Mouse (Mus musculus) C2C12 (cell line): ENCODE measurements around the gene Gm43191. TPM values are rescaled to one million over a fixed set of nuclear protein-coding genes. Genes with fewer than 3 reads are reported as not detected.

Source experiments
- H3K27me3 ChIP-seq: one replicate; pipeline ENCODE4 v1.6.1; 2011; ENCODE audit not compliant: control insufficient read depth, insufficient read depth, insufficient read length
- H3K36me3 ChIP-seq: one replicate; pipeline ENCODE4 v1.6.1; 2011; ENCODE audit not compliant: control insufficient read depth, insufficient read depth
- H3K4me3 ChIP-seq: one replicate; pipeline ENCODE4 v1.5.1; 2011; ENCODE audit warnings: mild to moderate bottlenecking, control low read depth; ENCODE audit not compliant: poor library complexity, insufficient read depth, severe bottlenecking
- H3K79me2 ChIP-seq: one replicate; pipeline ENCODE4 v1.6.1; 2011; ENCODE audit not compliant: control insufficient read depth, insufficient read depth
- H3K79me3 ChIP-seq: one replicate; pipeline ENCODE4 v1.6.1; 2011; ENCODE audit warnings: low read depth, control low read depth
- H3ac ChIP-seq: one replicate; pipeline ENCODE3; 2011; ENCODE audit warnings: low read depth; ENCODE audit not compliant: control insufficient read depth, insufficient read length
- CEBPB ChIP-seq: IDR thresholded peaks from one replicate; pipeline ENCODE4 v1.6.1; 2011; ENCODE audit warnings: low read depth, mild to moderate bottlenecking, control low read depth, moderate library complexity
- CTCF ChIP-seq: IDR thresholded peaks from one replicate; pipeline ENCODE4 v1.5.1; 2011; ENCODE audit not compliant: control insufficient read depth, insufficient read depth, insufficient read length
- FOSL1 ChIP-seq: IDR thresholded peaks from one replicate; pipeline ENCODE4 v1.8.0; 2011; ENCODE audit warnings: mild to moderate bottlenecking, low read length; ENCODE audit not compliant: poor library complexity, insufficient read depth, severe bottlenecking
- MAX ChIP-seq: IDR thresholded peaks from one replicate; pipeline ENCODE4 v1.6.1; 2011; ENCODE audit warnings: mild to moderate bottlenecking, control low read depth
- MYOD1 ChIP-seq: IDR thresholded peaks from one replicate; pipeline ENCODE4 v1.6.1; 2011; ENCODE audit warnings: low read depth; ENCODE audit not compliant: control insufficient read depth, insufficient read length
- MYOG ChIP-seq: IDR thresholded peaks from one replicate; pipeline ENCODE4 v1.6.1; 2011; ENCODE audit not compliant: control insufficient read depth, insufficient read length; ENCODE audit errors: extremely low read depth
- USF1 ChIP-seq: IDR thresholded peaks from one replicate; pipeline ENCODE4 v1.6.1; 2011; ENCODE audit warnings: low read depth, mild to moderate bottlenecking, control low read depth, moderate library complexity
- polyA plus RNA-seq: library from polyadenylated mRNA; unstranded; fragments of >200 nt; fragmentation: generic; extraction: Trizol; gene quantifications from one replicate; pipeline ENCODE4 v1.2.1, GENCODE M21; 2012; ENCODE audit warnings: missing spikeins

Gene Gm43191
- polyA plus RNA-seq, 1 experiment: not detected

DNA sequence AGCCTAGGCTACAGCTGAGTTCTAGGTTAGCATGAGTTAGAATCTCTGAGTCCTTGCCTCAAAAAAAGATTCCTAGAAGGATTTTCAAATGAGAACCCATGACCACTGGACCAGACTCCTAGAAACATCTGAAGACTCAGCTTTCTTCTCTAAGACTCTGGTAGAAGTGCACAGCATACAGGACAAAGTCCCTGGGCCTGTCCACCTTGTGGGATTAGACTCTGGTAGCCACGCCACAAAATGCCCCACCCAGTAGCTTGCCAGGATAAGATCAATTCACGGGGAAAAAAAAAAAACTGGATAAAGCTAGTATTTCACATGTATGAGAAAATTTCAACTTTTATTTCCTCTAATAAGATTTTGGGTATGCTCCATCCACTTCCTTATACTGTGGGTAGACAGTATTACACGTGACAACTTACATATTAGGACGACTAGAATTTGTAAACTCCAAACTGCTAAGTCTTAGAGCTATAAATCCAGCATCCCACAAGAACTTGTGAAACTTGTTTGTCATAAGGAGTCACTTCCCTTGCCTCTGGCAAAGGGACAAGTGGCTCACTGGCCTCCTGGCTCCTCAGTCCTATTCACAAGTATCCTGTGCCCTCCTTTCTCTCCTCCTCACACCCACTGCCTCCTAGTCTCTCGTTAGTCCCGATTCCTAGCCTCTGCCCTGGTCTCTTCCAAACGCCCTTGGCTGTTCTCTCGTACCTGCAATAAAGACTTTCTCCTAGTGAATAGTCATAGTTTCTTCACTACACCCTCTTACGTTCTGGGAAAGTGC, 43.2 kb downstream of the Gm43191 start:
- Histone ChIP-seq H3K36me3 (peaks cover 66% of the 10 kb centered on the region), H3K79me3 (peaks cover 2% of the 10 kb centered on the region), H3K79me2 (no peaks in the 10 kb centered on the region), H3K4me3 (no peak overlapping the region), H3K27me3 (no peaks in the 10 kb centered on the region), H3ac (no peak overlapping the region)
- TF ChIP-seq CTCF: no peak
- TF ChIP-seq CEBPB: no peak
- TF ChIP-seq MAX: no peak
- no peak for TF ChIP-seq MYOD1
- TF ChIP-seq USF1: no peak
- no peak for TF ChIP-seq FOSL1

DNA sequence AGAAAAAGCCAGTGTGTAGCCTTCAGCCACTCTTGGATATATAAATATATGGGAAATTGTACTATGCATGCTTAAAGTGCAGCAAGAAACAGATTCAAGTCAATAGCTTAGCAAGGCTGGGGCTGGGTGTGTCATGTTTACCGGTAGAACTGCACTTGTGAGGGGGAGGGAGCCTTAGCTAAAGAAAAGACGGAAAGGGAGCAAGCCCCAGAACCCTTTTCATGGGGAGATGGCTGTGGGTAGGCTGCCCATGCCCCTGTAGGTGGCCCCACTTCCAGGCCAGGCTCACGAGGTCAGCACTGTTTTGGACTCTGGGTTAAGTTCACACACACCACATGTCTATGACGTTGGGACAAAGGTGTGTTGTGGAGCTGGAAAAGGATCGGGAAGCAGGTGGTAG, 45.3 kb downstream of the Gm43191 start:
- Histone ChIP-seq H3K79me3 (no peaks in the 10 kb centered on the region), H3ac (no peak overlapping the region), H3K27me3 (no peaks in the 10 kb centered on the region), H3K4me3 (no peak overlapping the region), H3K79me2 (no peaks in the 10 kb centered on the region), H3K36me3 (peaks cover 64% of the 10 kb centered on the region)
- TF ChIP-seq MYOG (no peak), CTCF (no peak), FOSL1 (no peak), MYOD1 (no peak), CEBPB (no peak), MAX (no peak), USF1 (no peak)

DNA sequence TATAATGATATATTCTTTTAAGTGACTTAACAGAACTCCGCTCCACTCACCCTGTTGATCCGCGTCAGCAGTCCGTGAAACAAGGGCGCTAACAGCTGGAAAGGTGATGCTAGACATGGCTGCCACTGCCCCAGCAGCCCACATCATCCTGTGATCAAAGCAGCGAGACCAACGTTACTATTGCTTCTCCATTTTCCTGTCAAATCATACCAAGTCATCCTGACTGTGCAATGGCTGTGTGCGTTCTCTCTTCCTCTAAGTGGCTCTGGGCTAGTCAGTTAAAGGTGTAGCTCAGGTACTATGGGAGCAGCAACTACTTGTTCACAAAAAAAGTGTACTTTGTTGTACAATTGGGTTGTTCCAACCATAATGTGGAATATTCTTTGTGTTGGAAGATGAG, 46.2 kb downstream of the Gm43191 start:
- TF ChIP-seq MYOG: no peak
- no peak for TF ChIP-seq MYOD1
- TF ChIP-seq CTCF: no peak
- no peak for TF ChIP-seq FOSL1
- TF ChIP-seq MAX: no peak
- no peak for TF ChIP-seq CEBPB
- TF ChIP-seq USF1: no peak
- H3K79me2 ChIP-seq: no peaks in the 10 kb centered on the region
- no peak overlapping the region for H3ac ChIP-seq
- H3K4me3 ChIP-seq: no peak overlapping the region
- no peaks in the 10 kb centered on the region for H3K27me3 ChIP-seq
- H3K36me3 ChIP-seq: peaks cover 63% of the 10 kb centered on the region
- no peaks in the 10 kb centered on the region for H3K79me3 ChIP-seq

DNA sequence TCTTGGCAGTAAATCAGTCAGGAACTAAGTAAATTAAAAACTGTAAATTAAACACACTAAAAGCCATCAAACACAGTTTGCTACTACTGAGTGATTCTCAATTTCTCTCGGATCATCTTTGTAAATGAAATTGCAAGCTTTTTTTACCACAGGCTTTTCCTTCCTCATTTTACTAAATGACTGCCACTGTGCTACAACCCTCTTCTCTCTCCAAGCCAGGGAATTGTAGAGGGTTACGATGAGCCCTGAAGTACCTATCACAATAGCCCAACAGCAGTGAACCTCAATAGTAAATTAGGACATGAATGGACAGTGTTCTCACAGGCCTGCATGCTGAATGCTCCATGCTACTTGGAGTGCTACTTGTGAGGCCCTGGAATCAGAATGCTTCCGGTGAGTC, 47.0 kb downstream of the Gm43191 start:
- TF ChIP-seq CEBPB (no peak), MYOG (no peak), CTCF (no peak), USF1 (no peak), FOSL1 (no peak), MYOD1 (no peak), MAX (no peak)
- no peaks in the 10 kb centered on the region for H3K27me3 ChIP-seq
- H3ac ChIP-seq: no peak overlapping the region
- H3K36me3 ChIP-seq: peaks cover 57% of the 10 kb centered on the region
- H3K79me2 ChIP-seq: no peaks in the 10 kb centered on the region
- no peak overlapping the region for H3K4me3 ChIP-seq
- no peaks in the 10 kb centered on the region for H3K79me3 ChIP-seq

DNA sequence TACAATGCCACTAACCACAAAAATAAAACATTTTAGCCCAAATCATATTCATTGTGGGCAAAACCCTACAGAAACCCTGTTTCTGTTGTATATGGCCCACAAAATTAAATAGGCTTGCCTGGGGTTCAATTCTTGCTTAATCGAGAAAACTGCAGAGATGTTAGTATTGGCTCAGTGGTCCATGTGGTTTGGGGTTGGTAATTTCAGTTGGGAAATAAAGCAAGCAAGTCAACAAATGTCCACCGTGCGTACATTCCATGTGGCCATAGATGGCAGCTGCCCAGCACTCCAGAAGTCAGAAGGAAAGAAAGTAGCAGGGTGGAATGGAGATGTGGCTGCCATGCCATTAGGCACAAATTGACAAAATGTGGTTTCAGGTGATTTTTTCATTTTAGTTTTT, 48.1 kb downstream of the Gm43191 start:
- Histone ChIP-seq H3K27me3 (no peaks in the 10 kb centered on the region), H3K79me3 (no peaks in the 10 kb centered on the region), H3K79me2 (no peaks in the 10 kb centered on the region), H3K36me3 (peaks cover 61% of the 10 kb centered on the region), H3K4me3 (no peak overlapping the region), H3ac (no peak overlapping the region)
- TF ChIP-seq MAX (no peak), FOSL1 (no peak)

DNA sequence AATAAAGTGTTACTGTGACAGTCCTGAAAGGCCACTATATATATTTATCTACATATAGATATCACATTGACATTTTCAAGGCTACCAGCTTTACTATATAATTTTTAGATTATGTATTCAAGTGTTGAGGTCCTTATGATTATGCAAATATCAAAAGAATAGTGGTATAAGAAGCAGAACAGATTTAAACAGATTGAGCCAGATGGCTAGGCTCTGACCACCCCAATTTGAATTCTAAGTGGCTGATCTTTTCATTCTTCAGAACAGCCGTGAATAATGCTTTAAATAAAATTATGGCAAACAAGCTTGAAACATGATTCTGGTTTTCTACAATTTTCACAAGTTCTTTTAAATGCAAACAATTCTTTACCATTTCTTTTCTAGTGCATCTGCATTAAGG, 49.6 kb downstream of the Gm43191 start:
- peaks cover 61% of the 10 kb centered on the region for H3K36me3 ChIP-seq
- no peak overlapping the region for H3K4me3 ChIP-seq
- no peaks in the 10 kb centered on the region for H3K79me2 ChIP-seq
- H3ac ChIP-seq: no peak overlapping the region
- no peaks in the 10 kb centered on the region for H3K79me3 ChIP-seq
- H3K27me3 ChIP-seq: no peaks in the 10 kb centered on the region
- TF ChIP-seq MYOD1: no peak
- no peak for TF ChIP-seq USF1
- TF ChIP-seq MAX: no peak
- no peak for TF ChIP-seq CTCF
- no peak for TF ChIP-seq FOSL1
- no peak for TF ChIP-seq MYOG
- no peak for TF ChIP-seq CEBPB
